Mouse (Mus musculus) lung, adult 2 months (tissue): Measurements from ENCODE around the gene Sdk1. TPM values are rescaled to one million over a fixed set of nuclear protein-coding genes. Genes with fewer than 3 reads are reported as not detected.

ENCODE experiments used
- DNase-seq: peaks from one replicate; pipeline ENCODE4 v3.0.0; 2022
- H3K4me1 ChIP-seq: fragments of 200-500 bp; 2 replicates; pipeline ENCODE4 v1.6.1; 2011; ENCODE audit warnings: low read length; ENCODE audit not compliant: control insufficient read depth, insufficient read depth
- H3K4me3 ChIP-seq: fragments of 200-500 bp; replicated peaks from 2 replicates; pipeline ENCODE3; 2011; ENCODE audit warnings: low read depth, mild to moderate bottlenecking, control low read depth, low read length; ENCODE audit errors: extremely low read depth
- CTCF ChIP-seq: fragments of 200-500 bp; IDR thresholded peaks from 2 replicates; pipeline ENCODE4 v1.5.1; 2011; ENCODE audit warnings: mild to moderate bottlenecking, low read length, control low read depth; ENCODE audit not compliant: insufficient read depth
- POLR2A ChIP-seq: fragments of 200-500 bp; IDR thresholded peaks from 2 replicates; pipeline ENCODE4 v1.6.1; 2011; ENCODE audit warnings: low read depth, mild to moderate bottlenecking, control low read depth, low read length, borderline replicate concordance; ENCODE audit errors: extremely low read depth
- WGBS: fragments of 180-500 bp; shearing (Covaris S2); methylation state at CpG from one replicate; pipeline ENCODE4 v1.1.7; 2018; 5-methylcytosine and 5-hydroxymethylcytosine counted together
- polyA plus RNA-seq: library from polyadenylated mRNA; depleted of rRNA; stranded (reverse); fragments of >200 nt; gene quantifications from 2 replicates; pipeline ENCODE4 v1.2.3, GENCODE M21; 2012

Gene Sdk1
- polyA plus RNA-seq, 1 experiment, result 1.8 TPM

DNA sequence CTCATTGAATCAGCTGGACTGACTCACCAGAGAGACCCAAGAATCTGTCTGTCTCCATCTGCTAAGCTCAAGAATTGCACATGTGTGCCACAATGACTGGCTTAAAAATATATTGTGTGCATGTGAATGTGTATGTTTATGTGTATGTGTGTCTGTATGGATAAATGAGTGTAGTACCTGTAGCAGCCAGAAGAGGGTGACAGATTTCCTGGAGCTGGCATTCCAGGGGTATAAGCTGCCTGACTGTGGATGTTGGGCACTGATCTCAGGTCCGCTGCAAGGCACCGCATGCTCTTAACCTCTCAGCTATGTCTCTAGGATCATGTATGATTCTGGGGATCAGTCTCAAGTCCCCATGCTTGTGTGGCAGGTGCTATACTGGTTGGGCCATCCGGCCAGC is 839.4 kb downstream of the Sdk1 start:
- TF ChIP-seq CTCF (no peak), POLR2A (no peak)
- WGBS, result 92% methylated on average over 3 of the region's 3 CpGs
- no peaks in the 10 kb centered on the region for H3K4me1 ChIP-seq
- H3K4me3 ChIP-seq, result no peak overlapping the region
- DNase-seq, result no peak

DNA sequence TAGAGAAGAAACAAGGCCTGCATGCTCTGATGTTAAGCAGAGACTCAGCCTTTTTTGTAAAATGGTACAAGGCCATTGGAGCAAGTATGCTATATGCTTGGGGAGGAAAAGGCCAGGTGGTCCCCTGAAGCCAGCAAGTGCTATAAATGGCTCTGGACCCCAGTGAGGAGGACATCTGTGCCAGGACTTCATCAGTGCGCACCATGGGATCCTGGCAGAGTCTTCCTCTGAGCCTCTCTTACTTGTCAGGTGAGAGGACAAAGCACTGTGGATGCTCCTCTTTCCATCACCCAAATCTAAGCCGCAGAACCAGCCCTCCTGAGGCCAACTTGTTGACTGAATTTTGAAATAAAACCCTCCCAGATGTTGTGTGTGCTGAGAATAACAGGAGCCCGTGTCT is 839.8 kb downstream of the Sdk1 start:
- no peak overlapping the region for H3K4me3 ChIP-seq
- DNase-seq, result no peak
- 82% methylated on average over 3 of the region's 3 CpGs for WGBS
- H3K4me1 ChIP-seq, result no peaks in the 10 kb centered on the region
- TF ChIP-seq CTCF, result no peak
- no peak for TF ChIP-seq POLR2A

DNA sequence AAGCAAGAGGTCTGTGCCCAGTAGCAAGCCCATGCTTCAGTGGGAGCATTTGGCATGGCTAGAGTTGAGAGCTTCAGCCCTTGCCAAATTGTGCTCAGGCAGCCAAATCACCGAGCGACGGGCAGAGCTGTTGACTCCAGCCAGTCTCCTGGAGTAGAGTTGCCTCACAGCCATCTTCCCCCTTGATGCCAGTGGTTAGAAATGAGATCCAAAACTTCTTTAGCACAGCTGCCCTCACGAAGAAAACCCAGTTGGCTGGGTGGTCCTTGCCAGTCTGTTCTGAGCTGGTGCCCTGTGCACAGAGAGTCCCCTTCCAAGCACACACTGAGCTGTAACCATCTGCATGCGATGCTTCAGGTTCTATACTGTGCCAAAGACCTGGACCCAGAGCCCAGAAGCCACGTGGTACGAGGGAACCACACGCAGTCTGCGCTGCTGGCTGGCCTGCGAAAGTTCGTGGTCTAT is 855.1 kb downstream of the Sdk1 start:
- no peak for DNase-seq
- WGBS, result 89% methylated on average over 11 of the region's 11 CpGs
- TF ChIP-seq POLR2A (no peak), CTCF (no peak)
- Histone ChIP-seq H3K4me3 (no peak overlapping the region), H3K4me1 (no peaks in the 10 kb centered on the region)

GRCm38 (mm10) chr5:142100176-142100575 is 858.9 kb downstream of the Sdk1 start:
- Histone ChIP-seq H3K4me3 (no peak overlapping the region), H3K4me1 (no peaks in the 10 kb centered on the region)
- TF ChIP-seq CTCF, result no peak
- TF ChIP-seq POLR2A, result no peak
- 72% methylated on average over 7 of the region's 7 CpGs for WGBS
- DNase-seq, result no peak

GRCm38 (mm10) chr5:142107434-142107833 is 866.1 kb downstream of the Sdk1 start:
- 61% methylated on average over 11 of the region's 11 CpGs for WGBS
- Histone ChIP-seq H3K4me3 (no peak overlapping the region), H3K4me1 (no peaks in the 10 kb centered on the region)
- DNase-seq, result no peak
- TF ChIP-seq CTCF, result no peak

- DNase-seq, result no peak
- no peak for TF ChIP-seq CTCF
- no peak for TF ChIP-seq POLR2A
These were observed 870.7 kb downstream of the Sdk1 start for GRCm38 (mm10) chr5:142111989-142112388.

GRCm38 (mm10) chr5:142113210-142114175 is 872.2 kb downstream of the Sdk1 start:
- DNase-seq, result no peak
- 56% methylated on average over 18 of the region's 18 CpGs for WGBS
- no peak for TF ChIP-seq CTCF
- no peak for TF ChIP-seq POLR2A
- Histone ChIP-seq H3K4me3 (no peak overlapping the region), H3K4me1 (no peaks in the 10 kb centered on the region)

More at GRCm38 (mm10) chr5:142111989-142112388, 870.7 kb downstream of the Sdk1 start:
- WGBS, result 84% methylated on average over 6 of the region's 6 CpGs
- Histone ChIP-seq H3K4me1 (no peaks in the 10 kb centered on the region), H3K4me3 (no peak overlapping the region)

GRCm38 (mm10) chr5:142127779-142128178 is 886.5 kb downstream of the Sdk1 start:
- WGBS, result 56% methylated on average over 4 of the region's 4 CpGs
- no peak for TF ChIP-seq POLR2A
- no peak for TF ChIP-seq CTCF
- H3K4me3 ChIP-seq, result no peak overlapping the region
- no peak for DNase-seq
- no peaks in the 10 kb centered on the region for H3K4me1 ChIP-seq

DNA sequence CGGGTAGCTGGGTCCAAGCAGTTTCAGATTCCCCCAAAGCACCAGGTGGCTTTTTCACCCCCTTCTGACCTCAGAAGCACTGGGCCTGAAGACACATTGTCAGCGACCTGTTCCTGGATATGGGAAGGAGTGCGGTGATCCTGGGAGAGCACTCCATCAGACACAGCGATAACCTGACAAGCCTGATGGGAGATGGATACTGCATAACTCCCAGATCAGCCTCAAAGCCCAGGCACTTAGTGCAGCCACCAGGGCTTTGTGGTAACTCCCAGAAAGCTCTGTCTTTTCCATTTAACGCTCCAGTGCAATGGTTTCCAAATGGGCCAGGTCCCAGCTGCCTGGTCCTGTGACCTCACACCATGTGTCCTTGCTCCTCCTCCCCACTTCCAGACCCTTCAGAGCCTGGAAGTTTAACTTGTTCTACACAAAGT is 886.9 kb downstream of the Sdk1 start:
- 25% methylated on average over 5 of the region's 5 CpGs for WGBS
- DNase-seq, result no peak
- TF ChIP-seq CTCF, result no peak
- no peak for TF ChIP-seq POLR2A
- no peak overlapping the region for H3K4me3 ChIP-seq
- H3K4me1 ChIP-seq, result no peaks in the 10 kb centered on the region

DNA sequence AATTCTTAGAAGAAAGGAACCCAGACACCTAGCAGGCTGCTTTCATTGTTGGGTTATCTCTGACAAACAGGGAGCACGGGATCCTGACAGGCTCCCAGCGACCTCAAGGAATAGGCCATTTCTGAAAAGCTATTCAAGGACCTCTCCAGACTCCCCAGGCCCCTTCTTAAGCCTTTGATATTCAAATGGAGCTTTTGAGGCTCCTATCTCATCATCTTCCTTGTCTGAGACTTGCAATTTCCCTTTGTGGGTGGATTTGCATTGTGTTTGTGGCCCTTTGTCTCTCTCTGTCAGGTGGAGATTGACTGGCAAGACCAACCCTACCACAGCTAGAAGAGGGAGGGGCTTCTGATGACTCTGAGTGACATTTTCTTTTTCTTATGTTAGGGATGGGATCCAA is 888.7 kb downstream of the Sdk1 start:
- Histone ChIP-seq H3K4me1 (no peaks in the 10 kb centered on the region), H3K4me3 (no peak overlapping the region)
- TF ChIP-seq POLR2A (no peak), CTCF (no peak)
- DNase-seq, result no peak
- 8% methylated on average over 2 of the region's 2 CpGs for WGBS
